Mouse (Mus musculus) myocyte (in vitro differentiated cells): ENCODE measurements around the gene Serpini1.

Experiments
- MYOD1 ChIP-seq, 3 experiments: IDR thresholded peaks; one replicate each; pipeline ENCODE4 v1.6.1; 2011; ENCODE audit warnings: control low read depth in 2 of 3, low read depth in 2 of 3, mild to moderate bottlenecking in 2 of 3, moderate library complexity in 1 of 3; ENCODE audit not compliant: insufficient read length in 2 of 3, control insufficient read depth in 1 of 3
- POLR2AphosphoS2 ChIP-seq: IDR thresholded peaks from one replicate; pipeline ENCODE4 v1.6.1; 2011; ENCODE audit warnings: low read depth, control low read depth; ENCODE audit not compliant: insufficient read length
- USF1 ChIP-seq: IDR thresholded peaks from one replicate; pipeline ENCODE4 v1.6.1; 2011; ENCODE audit warnings: low read depth, mild to moderate bottlenecking, control low read depth, moderate library complexity

DNA sequence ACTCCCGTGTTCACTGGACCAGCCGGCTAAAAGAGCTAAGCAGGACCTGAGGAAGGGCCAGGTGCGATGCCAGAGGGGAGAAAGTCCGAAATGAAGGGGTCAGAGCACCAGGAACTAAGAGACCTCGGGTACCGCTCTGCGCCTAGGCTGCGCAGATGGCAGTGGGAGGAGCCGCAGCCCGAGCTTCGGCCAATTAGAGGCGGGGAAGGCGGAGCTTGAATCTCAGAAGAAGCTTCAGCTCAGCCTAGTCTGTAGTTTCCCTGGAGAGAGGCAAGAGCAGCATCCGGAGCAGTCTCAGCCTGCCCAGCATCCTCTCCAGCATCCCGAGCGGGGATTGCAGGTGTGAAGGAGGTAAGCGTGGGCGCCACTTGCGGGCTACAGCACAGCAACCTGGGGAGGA, at the start of gene Serpini1:
- TF ChIP-seq USF1 = no peak
- TF ChIP-seq POLR2AphosphoS2 = no peak
- TF ChIP-seq MYOD1 (IDR thresholded peaks at IDR 0.05; ENCODE audit: control insufficient read depth in 1 of 3, insufficient read length in 2 of 3, low read depth in 2 of 3) = no peak
